Mouse (Mus musculus) embryo, embryonic 10 days (tissue): ENCODE data around the gene Plekhm3.

ENCODE experiments used
- DNase-seq: peaks from one replicate; pipeline ENCODE4 v3.0.0-alpha.2; 2015; ENCODE audit warnings: low spot score

The Plekhm3 gene

DNA sequence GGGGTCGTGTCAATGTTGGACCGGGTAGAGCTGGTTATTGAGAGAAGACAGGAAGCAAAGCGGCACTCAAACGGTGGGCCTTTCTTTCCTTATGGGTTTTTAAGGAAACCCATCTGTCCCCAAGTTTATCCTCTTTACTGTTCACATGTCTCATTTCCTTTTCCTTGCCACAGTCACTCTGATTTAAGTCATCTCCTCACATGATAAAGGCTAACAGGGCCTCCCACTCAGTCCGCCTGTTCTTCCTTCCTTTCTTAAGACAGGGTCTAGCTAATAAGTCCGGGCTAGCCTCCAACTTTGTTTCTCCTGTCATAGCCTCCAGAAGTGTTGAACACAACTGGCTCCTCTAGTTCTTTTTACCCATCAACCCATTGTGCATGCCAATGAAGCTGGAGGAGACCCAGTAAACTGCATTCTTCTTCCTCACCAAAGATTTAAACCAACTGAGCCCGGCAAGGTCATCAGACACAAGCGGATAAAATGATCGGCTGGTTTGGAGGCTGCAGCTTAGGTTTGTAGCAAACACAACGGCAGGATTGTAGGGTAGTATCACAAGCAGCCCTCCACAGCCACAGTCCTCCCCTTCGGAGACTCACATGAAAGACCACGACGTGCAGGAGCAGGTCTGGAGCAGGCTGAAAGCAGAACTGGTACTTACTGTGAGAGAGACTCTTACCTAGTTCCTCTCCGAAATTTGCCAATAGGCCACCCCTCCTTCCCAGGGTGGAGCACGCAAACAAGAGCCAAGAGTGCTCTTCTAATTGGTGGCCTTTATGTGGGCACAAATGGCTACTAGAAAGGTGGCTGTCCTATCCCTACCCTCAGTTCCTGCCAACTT is 29.0 kb downstream of the Plekhm3 start:
- no peak for DNase-seq

DNA sequence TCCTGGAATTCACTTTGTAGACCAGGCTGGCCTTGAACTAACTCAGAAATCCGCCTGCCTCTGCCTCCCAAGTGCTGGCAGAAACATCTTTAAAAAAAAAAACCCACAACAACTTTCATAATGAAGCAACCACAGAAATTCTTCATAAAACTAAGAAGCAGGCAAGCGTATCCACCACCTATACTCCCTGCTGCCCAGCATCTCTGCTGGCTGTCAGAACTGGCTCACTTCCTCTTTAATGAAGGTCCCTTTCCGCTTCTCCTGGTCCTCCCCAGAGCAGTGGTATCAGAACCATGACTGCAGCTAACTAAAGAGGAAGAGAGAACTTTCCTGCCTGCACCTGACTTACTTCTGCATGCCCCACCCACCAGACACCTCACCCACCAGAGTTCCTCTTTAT is 31.0 kb downstream of the Plekhm3 start:
- DNase-seq, result no peak

GRCm38 (mm10) chr1:64924283-64924682 is 32.3 kb downstream of the Plekhm3 start:
- no peak for DNase-seq

DNA sequence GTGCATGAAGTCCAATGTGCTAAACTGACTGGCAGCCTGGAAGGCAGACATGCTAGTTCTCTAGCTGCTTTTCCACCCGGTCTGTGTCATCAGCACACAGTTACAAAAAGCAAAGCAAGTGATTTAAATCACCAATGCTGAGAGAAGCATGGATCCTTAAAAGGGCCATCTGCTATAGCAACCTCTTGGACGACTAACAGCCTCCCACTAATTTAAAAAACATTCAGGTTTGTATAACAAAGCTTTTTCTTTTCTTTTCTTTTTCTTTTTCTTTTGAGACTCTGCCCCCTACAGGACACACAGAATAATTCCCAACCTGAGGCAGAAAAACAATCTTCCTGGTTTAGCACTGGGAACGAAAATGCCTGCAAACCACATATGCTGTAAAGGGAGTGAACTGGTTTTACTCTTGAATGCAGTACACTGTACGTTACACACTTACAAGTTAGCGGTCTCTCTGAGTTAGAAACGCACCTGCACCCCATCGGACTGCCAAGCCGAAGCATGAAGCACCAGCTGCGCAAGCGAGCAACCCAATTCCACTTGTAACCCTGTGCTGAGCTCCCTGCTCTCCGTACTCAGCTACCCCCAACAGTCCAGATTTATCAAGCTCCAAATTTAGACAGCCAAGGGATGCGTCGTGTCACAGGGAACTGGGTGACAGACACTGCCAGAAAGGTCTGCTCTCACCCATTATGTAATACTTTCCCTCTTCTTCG is 37.7 kb downstream of the Plekhm3 start:
- DNase-seq, result peak; percentile 51

- no peak for DNase-seq
Observed at GRCm38 (mm10) chr1:64917966-64918365, 38.7 kb downstream of the Plekhm3 start.

DNA sequence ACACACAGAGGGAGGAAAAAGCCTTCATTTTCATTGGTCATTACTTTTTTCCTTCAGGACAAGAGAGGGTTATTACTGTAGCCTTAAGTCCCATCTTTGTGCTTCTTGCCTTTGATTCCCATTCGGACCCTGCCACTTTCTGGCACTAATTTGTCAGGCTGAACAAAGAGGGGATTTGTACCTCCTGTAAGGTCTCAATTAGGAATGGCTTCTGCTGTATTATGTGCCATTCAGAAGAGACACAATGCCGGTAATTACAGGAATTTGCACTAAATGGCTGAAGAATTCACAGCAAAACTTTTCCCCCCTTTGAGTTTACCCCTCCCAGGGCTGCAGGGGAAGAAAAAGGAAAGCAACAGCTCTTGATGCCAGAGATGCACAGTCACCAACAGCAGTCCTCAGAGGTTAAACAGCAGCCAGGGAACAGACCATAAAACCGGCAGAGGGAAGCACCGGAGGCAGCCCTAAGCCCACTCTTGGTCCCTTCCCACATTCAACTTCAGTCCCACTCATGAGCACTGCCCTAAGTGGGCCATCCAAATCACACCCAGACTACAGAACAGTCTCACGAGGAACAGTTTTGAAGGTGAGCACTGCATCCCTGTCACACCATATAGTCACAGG is 39.6 kb downstream of the Plekhm3 start:
- peak; percentile 39 for DNase-seq

DNA sequence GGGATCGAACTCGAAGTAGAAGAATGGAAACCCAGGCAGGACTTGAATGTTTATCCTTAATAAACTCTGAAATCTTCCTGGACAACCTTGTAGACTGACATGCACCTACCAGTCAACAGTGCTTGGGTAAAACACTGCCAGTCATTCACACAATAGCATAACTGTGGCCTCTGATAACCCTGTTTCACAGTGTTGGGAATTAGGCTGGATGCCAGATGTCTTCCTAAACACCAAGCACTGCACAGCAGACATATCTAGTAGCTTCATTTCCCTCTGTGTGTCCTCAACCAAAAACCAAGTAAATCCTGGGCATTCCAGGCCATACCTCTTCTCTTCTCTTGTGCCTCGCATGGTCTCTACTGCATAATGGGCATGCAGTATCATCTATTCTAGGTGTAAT is 42.3 kb downstream of the Plekhm3 start:
- DNase-seq, result no peak

DNA sequence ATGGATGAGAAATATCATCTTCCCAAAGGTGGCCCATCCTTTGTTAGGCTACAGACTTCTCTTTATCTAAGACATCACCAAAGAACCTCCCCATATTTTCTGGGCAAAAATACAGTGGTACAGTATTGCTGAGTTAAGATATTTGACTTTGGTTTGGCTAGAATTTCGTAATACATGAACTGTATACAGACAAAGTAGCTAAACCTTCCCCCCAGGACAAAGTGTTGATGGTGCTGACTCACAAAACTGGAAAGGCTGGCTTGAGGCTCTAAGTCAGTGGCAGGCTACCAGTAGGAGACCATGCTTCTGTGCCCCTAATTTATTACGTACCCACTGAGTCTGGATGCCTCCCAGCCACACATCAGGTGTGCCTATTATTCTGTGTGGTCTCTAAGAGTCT is 48.9 kb downstream of the Plekhm3 start:
- DNase-seq, result no peak

DNA sequence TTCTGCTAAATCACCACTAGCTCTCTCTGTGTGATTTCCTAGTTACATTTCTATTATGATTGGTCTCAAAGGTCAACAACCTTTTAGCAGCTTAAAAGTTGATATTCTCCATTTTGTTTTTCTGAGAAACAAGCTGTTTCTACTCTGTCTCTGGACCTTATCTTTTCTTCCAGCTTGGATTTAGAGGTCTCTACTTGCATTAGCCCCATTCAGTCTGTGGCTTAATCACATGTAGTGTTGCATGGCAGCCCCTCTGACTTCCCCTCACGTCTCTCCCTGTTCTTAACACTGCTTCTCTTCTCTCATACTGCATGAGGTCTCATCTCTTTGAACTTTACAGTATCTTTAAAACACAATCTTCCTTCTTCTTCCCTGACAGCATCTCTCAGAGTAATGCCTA is 50.4 kb downstream of the Plekhm3 start:
- DNase-seq, result no peak

DNA sequence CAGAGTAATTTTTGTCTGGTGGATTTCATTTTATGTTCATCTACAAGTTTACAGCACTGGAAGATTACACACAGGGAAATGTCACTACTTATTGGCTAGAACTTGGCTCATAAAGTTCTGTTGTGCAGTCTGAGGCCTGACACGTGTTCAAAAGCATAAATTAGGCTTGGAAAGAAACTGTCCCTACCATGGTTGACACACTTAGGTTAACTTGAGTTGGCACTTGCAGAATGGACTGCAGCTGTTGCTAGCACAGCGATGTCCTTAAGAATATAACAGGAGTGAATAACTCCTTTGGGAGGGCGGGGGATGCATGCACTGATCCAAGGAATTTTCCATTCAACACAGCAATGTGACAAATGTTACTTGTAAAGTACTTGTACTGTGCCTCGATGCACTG is 53.2 kb downstream of the Plekhm3 start:
- no peak for DNase-seq

GRCm38 (mm10) chr1:64902804-64903203 is 53.8 kb downstream of the Plekhm3 start:
- DNase-seq, result no peak

GRCm38 (mm10) chr1:64899763-64900162 is 56.9 kb downstream of the Plekhm3 start:
- DNase-seq, result no peak

- no peak for DNase-seq
Observed at GRCm38 (mm10) chr1:64897485-64897884, 59.1 kb downstream of the Plekhm3 start.

DNA sequence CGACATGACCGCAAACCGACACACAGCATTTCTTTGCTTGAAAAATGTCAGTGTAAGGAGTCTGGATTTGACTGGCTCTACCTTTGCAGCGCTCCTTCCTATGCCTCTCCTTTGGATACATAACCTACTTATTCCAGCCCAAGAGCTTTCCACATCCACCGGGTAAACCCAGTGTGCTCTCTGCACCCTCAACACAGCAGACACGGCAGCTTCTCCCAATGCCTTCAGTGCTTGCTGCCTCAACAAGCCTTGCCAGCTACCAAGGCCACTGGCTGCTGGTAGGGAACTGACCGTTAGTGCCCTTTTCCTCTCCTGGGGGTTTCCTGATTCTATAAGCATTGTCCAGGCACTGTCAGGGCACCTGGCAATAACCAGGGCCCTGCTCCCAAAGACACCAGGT is 62.8 kb downstream of the Plekhm3 start:
- no peak for DNase-seq

- peak; percentile 70 for DNase-seq
Observed at GRCm38 (mm10) chr1:64891332-64891731, 65.3 kb downstream of the Plekhm3 start.

- DNase-seq, result no peak
Observed at GRCm38 (mm10) chr1:64887502-64888203, 69.0 kb downstream of the Plekhm3 start.

- no peak for DNase-seq
Observed at GRCm38 (mm10) chr1:64886718-64887117, 69.9 kb downstream of the Plekhm3 start.

- no peak for DNase-seq
Observed at GRCm38 (mm10) chr1:64885328-64885727, 71.3 kb downstream of the Plekhm3 start.

GRCm38 (mm10) chr1:64884007-64884406 is 72.6 kb downstream of the Plekhm3 start:
- peak; percentile 28 for DNase-seq

- DNase-seq, result no peak
Observed at GRCm38 (mm10) chr1:64880613-64881012, 76.0 kb downstream of the Plekhm3 start.

GRCm38 (mm10) chr1:64878795-64879240 is 77.8 kb downstream of the Plekhm3 start:
- DNase-seq, result peak; percentile 39

GRCm38 (mm10) chr1:64876276-64876675 is 80.3 kb downstream of the Plekhm3 start:
- peak; percentile 28 for DNase-seq
